Mouse (Mus musculus): ENCODE results near the gene Ndufaf7.

The Ndufaf7 gene

DNA sequence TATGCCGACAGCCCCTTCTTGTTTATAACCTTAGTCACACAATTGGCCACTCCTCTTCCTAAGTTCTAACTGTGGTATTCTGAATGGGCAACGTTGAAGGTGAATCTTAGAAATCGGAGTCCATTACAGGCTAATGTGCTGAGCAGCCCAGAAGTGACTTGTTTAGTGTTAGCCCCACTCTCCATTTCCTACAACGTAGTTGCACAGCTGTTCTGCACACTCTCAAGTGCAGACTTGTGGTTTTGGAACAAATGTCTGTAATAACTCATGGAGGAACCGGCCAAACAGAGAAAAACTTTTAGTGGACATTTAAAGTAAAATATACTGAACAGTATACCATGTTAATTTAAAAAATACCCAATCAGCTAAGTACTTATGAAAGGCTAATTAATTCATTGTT lies 15.1 kb downstream of the Ndufaf7 start:
- in situ Hi-C loops (cut with MboI; ENCODE audit: low pct_unique_long_range_greater_than_20kb in 1 of 2, low sequenced_read_pairs in 2 of 2, unreplicated experiment in 1 of 2) = loop anchor here in 1 of 2 experiments (25.0 kb wide), 1 partner anchor 635 kb away; no protein-coding TSS in a partner anchor

DNA sequence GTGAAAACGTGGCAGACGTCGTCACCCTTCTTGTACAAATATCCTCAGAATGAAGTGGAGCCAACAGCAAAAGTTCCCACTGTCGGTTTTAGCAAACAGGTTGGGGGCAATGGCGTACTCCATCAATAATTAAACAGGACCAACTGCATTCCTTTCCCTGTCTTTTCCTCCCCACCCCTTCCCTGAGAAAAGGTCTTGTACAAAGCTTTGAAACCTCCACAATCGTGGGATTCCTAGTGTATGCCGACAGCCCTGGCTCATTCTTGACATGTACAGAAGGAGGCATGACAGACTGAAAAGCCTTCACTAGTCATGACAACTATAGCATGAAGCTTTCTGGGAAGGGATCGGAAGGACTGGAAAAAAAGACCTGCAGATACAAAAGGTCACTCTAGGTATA lies 16.3 kb downstream of the Ndufaf7 start:
- in situ Hi-C loops (cut with MboI; ENCODE audit: low pct_unique_long_range_greater_than_20kb in 1 of 2, low sequenced_read_pairs in 2 of 2, unreplicated experiment in 1 of 2) = loop anchor here in 1 of 2 experiments (25.0 kb wide), 1 partner anchor 634 kb away; no protein-coding TSS in a partner anchor

DNA sequence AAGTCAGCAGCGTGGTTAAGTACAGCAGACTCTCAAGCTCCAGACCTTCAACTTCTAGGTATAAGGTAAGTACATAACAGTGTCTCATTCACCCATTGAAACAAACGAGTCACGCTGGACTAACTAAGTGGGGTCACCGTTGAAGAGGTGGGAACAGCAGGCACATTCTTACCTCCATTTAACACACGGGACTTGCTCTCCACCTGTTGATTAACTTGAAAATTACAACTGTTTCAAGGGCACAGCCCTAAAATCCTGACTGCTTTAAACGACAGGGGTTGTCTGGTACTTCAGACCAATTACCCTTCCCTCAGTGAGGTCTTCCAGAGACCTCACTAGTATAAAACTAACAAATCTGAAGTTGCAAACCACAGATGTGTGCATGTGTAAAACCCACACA lies 22.5 kb downstream of the Ndufaf7 start:
- in situ Hi-C loops (cut with MboI; ENCODE audit: low pct_unique_long_range_greater_than_20kb in 1 of 2, low sequenced_read_pairs in 2 of 2, unreplicated experiment in 1 of 2) = loop anchor here in 1 of 2 experiments (25.0 kb wide), 1 partner anchor 628 kb away; no protein-coding TSS in a partner anchor

GRCm38 (mm10) chr17:78964387-78964786 lies 27.5 kb downstream of the Ndufaf7 start:
- in situ Hi-C loops (cut with MboI; ENCODE audit: low pct_unique_long_range_greater_than_20kb in 1 of 2, low sequenced_read_pairs in 2 of 2, unreplicated experiment in 1 of 2) = loop anchor here in 1 of 2 experiments (25.0 kb wide), 1 partner anchor 623 kb away; no protein-coding TSS in a partner anchor

- in situ Hi-C loops (cut with MboI; ENCODE audit: low pct_unique_long_range_greater_than_20kb in 1 of 2, low sequenced_read_pairs in 2 of 2, unreplicated experiment in 1 of 2) = loop anchor here in 1 of 2 experiments (25.0 kb wide), 1 partner anchor 621 kb away; no protein-coding TSS in a partner anchor
Observed at GRCm38 (mm10) chr17:78966092-78966883, 29.4 kb downstream of the Ndufaf7 start.

GRCm38 (mm10) chr17:78968500-78968899 lies 31.6 kb downstream of the Ndufaf7 start:
- in situ Hi-C loops (cut with MboI; ENCODE audit: low pct_unique_long_range_greater_than_20kb in 1 of 2, low sequenced_read_pairs in 2 of 2, unreplicated experiment in 1 of 2) = loop anchor here in 1 of 2 experiments (25.0 kb wide), 1 partner anchor 619 kb away; no protein-coding TSS in a partner anchor

DNA sequence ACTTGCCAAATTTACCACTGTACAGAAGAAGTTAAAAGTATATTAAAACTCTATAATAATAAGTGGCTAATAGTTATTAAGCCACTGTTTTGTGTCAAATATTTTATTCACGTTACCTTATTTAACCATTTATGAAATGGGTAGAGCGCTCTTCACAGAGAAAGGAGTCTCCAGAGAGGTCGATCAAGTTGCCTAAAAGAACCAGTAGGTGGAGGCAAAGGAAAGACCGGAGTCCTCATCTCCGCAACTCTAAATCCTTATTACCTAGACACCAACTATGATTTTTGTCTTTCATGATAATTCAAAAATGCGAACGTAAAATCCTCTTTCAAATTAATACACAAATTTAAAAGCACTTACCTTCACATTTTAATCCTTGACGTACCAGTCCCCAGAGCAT lies 46.2 kb downstream of the Ndufaf7 start:
- in situ Hi-C loops (cut with MboI; ENCODE audit: low pct_unique_long_range_greater_than_20kb in 1 of 2, low sequenced_read_pairs in 2 of 2, unreplicated experiment in 1 of 2) = no loop called here

DNA sequence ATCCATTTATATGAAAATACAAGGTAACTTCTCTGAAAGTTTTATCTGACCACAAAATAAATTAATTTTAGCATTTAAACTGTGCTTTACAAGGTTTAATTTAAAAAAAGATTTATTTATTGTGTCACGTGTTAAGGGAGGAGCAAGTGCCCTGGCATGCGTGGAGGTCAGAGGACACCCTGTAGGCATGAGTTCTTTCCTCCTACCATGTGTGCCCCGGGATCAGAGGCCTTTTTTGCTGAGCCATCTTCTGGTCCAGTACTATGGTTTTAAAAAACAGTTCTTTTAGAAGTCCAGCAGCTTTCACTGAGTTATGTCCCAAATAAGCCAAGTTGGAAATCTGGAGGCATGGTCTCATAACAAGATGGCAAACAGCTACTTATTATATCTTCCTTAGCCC lies 46.8 kb downstream of the Ndufaf7 start:
- in situ Hi-C loops (cut with MboI; ENCODE audit: low pct_unique_long_range_greater_than_20kb in 1 of 2, low sequenced_read_pairs in 2 of 2, unreplicated experiment in 1 of 2) = no loop called here

- in situ Hi-C loops (cut with MboI; ENCODE audit: low pct_unique_long_range_greater_than_20kb in 1 of 2, low sequenced_read_pairs in 2 of 2, unreplicated experiment in 1 of 2) = no loop called here
Observed at GRCm38 (mm10) chr17:78989015-78989414, 52.1 kb downstream of the Ndufaf7 start.

DNA sequence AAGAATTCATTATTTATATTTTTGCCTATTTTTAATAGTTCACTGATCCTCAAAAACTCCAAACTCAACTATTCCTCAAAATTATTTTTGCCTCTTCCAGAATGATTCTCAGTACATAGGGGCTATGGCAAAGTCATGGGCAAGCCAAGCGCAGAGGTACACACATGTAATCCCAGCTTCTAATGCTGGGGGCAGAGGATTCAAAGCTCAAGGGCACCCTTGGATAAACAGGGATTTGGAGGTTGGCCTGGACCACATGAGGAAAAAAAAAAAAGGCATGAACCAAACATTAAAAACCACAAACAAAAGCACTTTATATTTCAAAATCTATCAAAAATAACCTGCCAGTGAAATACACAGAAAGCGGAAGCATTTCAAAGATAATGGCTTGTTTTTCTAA lies 54.6 kb downstream of the Ndufaf7 start:
- in situ Hi-C loops (cut with MboI; ENCODE audit: low pct_unique_long_range_greater_than_20kb in 1 of 2, low sequenced_read_pairs in 2 of 2, unreplicated experiment in 1 of 2) = no loop called here

DNA sequence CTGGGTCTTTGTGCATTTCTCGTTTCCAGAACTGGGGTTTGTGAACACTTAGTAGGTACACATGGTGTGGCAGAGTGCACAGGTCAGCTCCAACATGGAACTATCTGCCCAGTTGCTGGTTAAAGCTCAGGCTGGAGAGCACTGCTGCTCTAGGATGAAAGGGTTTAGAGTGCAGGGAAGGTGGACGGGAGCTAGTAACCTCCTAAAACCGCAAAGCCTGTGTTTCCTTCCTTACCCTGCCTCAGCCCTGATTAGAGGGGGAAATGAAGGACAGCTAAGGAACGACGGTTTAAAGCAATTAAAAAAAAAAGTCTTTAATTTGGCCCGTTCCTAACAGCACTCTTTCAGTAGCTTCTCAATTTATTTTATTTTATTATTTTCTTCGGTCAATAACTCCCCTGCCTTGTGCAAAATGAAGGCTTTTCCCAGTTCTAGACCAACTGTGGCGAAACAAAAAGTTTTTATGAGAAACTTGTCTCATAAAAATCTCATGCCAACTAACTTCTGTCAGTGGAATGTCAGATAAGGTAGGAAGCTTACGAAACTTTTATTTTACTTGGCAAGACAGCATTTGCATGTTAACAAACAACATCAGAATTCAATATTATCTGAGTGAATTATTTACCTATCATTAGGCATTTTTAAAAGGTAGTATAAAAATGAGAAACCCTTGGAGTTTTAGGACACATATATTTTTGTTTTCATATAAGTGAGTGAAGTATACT lies 55.5 kb downstream of the Ndufaf7 start:
- in situ Hi-C loops (cut with MboI; ENCODE audit: low pct_unique_long_range_greater_than_20kb in 1 of 2, low sequenced_read_pairs in 2 of 2, unreplicated experiment in 1 of 2) = no loop called here

DNA sequence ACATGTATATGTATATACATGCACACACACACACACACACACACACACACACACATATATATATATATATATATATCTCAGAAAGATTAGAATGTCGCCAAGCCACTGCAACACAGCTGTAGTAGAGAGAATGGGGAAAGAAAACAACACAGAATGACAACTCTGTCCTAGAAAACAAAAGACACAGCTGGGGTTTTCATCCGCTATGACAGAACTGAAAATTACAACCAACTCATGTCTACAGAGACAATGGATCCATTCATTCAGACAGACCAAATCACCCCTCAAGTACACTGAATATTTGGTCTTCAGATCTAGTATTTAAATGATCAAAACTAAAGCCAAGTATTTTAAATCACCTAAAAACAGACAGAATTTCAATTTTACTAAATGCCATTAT lies 56.7 kb downstream of the Ndufaf7 start:
- in situ Hi-C loops (cut with MboI; ENCODE audit: low pct_unique_long_range_greater_than_20kb in 1 of 2, low sequenced_read_pairs in 2 of 2, unreplicated experiment in 1 of 2) = no loop called here

DNA sequence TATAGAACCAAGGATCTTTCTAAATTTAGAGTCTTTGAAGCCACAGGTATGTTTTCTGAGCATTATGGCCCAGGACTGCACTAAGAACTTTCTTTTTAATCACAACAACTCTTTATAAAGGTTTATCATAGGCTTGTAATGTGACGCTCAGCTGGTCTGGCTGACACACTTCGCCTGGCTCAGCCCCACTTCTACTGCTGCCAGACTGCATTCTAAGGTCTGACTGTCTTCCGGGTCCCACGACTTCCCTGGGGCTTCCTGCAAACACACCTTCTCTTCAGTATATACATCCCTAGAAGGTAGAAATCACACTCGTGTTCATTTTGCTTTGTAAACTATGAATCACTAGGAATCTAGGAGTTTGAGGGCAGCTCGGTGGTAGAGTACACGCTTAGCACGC lies 57.4 kb downstream of the Ndufaf7 start:
- in situ Hi-C loops (cut with MboI; ENCODE audit: low pct_unique_long_range_greater_than_20kb in 1 of 2, low sequenced_read_pairs in 2 of 2, unreplicated experiment in 1 of 2) = no loop called here

GRCm38 (mm10) chr17:78994931-78995820 lies 58.2 kb downstream of the Ndufaf7 start:
- in situ Hi-C loops (cut with MboI; ENCODE audit: low pct_unique_long_range_greater_than_20kb in 1 of 2, low sequenced_read_pairs in 2 of 2, unreplicated experiment in 1 of 2) = no loop called here

All from mouse embryonic stem cell (cell line).